Mouse (Mus musculus) olfactory bulb, adult 2 months (tissue): ENCODE data around the gene Ubac2.

Experiments used
- CTCF ChIP-seq: fragments of 200-500 bp; IDR thresholded peaks from 2 replicates; pipeline ENCODE4 v1.5.1; 2012; ENCODE audit warnings: low read depth, mild to moderate bottlenecking, low read length, moderate library complexity; ENCODE audit not compliant: insufficient read depth
- POLR2A ChIP-seq: fragments of 200-500 bp; IDR thresholded peaks from 2 replicates; pipeline ENCODE4 v1.6.1; 2012; ENCODE audit warnings: mild to moderate bottlenecking, low read depth, low read length, moderate library complexity; ENCODE audit not compliant: insufficient read depth

DNA sequence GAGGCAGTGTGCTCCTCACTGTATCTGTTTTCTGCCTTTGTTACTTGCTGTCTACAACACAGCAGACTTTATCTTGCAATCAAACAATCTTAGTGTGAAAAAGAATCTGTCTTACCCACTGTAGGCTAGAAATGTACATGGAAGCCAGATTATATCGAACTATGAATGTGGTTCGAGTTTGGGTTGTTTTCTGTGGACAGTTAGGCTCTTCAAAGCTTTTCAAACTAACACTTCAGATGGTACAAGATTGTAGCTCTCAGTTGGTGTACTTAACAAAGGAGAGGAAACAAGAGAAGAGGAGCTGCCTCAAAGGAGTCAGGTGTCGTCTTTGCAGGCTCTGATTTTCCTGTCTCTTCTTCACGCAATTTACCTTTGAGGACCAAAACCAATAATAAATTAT, 109.3 kb downstream of the Ubac2 start:
- TF ChIP-seq CTCF = no peak
- no peak for TF ChIP-seq POLR2A
